Mouse (Mus musculus) small intestine, adult 2 months (tissue): ENCODE results near the gene Tas1r2. TPM values are rescaled to one million over a fixed set of nuclear protein-coding genes. Genes with fewer than 3 reads are reported as not detected.

Experiments
- H3K27ac ChIP-seq: fragments of 200-500 bp; 2 replicates; pipeline ENCODE4 v1.5.1; 2012; ENCODE audit warnings: low read depth, low read length, control low read depth, inconsistent platforms; ENCODE audit not compliant: insufficient read depth
- H3K27me3 ChIP-seq: fragments of 200-500 bp; 2 replicates; pipeline ENCODE4 v1.6.1; 2012; ENCODE audit warnings: mild to moderate bottlenecking, moderate library complexity, low read length, inconsistent platforms; ENCODE audit not compliant: control insufficient read depth, insufficient read depth
- H3K36me3 ChIP-seq: fragments of 200-500 bp; 2 replicates; pipeline ENCODE4 v1.6.1; 2012; ENCODE audit warnings: mild to moderate bottlenecking, low read length, control low read depth, inconsistent platforms; ENCODE audit not compliant: control insufficient read depth, insufficient read depth
- H3K4me1 ChIP-seq: fragments of 200-500 bp; 2 replicates; pipeline ENCODE4 v1.6.1; 2012; ENCODE audit warnings: low read length, inconsistent platforms, mixed read lengths; ENCODE audit not compliant: control insufficient read depth, insufficient read depth, insufficient read length
- H3K4me3 ChIP-seq: fragments of 200-500 bp; 2 replicates; pipeline ENCODE4 v1.5.1; 2012; ENCODE audit warnings: low read depth, mild to moderate bottlenecking, control low read depth, inconsistent platforms, low read length, moderate library complexity
- CTCF ChIP-seq: fragments of 200-500 bp; IDR thresholded peaks from 2 replicates; pipeline ENCODE4 v1.5.1; 2012; ENCODE audit warnings: low read depth, mild to moderate bottlenecking, control low read depth, inconsistent platforms, low read length, moderate library complexity, mixed read lengths; ENCODE audit not compliant: insufficient replicate concordance, insufficient read length; ENCODE audit errors: extremely low read depth
- POLR2A ChIP-seq: fragments of 200-500 bp; IDR thresholded peaks from 2 replicates; pipeline ENCODE4 v1.6.1; 2012; ENCODE audit warnings: low read depth, mild to moderate bottlenecking, control low read depth, inconsistent platforms, low read length, moderate library complexity
- WGBS: fragments of 180-500 bp; shearing (Covaris S2); methylation state at CpG from one replicate; pipeline ENCODE4 v1.1.7; 2018; 5-methylcytosine and 5-hydroxymethylcytosine counted together
- polyA plus RNA-seq: library from polyadenylated mRNA; depleted of rRNA; stranded (reverse); fragments of >200 nt; gene quantifications from 2 replicates; pipeline ENCODE4 v1.2.3, GENCODE M21; 2012; rRNA removed

Tas1r2 gene
- 0.10 and 0.41 TPM in 2 replicates for polyA plus RNA-seq

- H3K4me1 ChIP-seq = peaks cover 20% of the 10 kb centered on the region
- peaks cover 10% of the 10 kb centered on the region for H3K36me3 ChIP-seq
- TF ChIP-seq POLR2A (no peak), CTCF (no peak)
- no peak within 1 kb of the TSS for H3K27ac ChIP-seq
- 0 out of 2 replicates have a peak, but pooled peaks cover 6% of the 10 kb centered on the region for H3K27me3 ChIP-seq
- WGBS = 83% methylated on average over 8 of the region's 8 CpGs
- H3K4me3 ChIP-seq = no peak within 1 kb of the TSS
Observed at GRCm38 (mm10) chr4:139653238-139653637, at the start of gene Tas1r2. Tas1r2 (plus strand) TSS chr4:139653538.

GRCm38 (mm10) chr4:139605216-139605615, 48.1 kb upstream of the Tas1r2 start:
- 87% methylated on average over 11 of the region's 11 CpGs for WGBS
- Histone ChIP-seq H3K27me3 (no peaks in the 10 kb centered on the region), H3K36me3 (peaks cover 10% of the 10 kb centered on the region), H3K27ac (no peak overlapping the region), H3K4me1 (peaks cover 15% of the 10 kb centered on the region; the same call in 1 of the 2 replicates), H3K4me3 (no peak overlapping the region)
- TF ChIP-seq POLR2A = no peak
- no peak for TF ChIP-seq CTCF

- Histone ChIP-seq H3K4me1 (peaks cover 10% of the 10 kb centered on the region; the same call in 1 of the 2 replicates), H3K4me3 (no peak overlapping the region), H3K27ac (no peak overlapping the region), H3K36me3 (peaks cover 10% of the 10 kb centered on the region), H3K27me3 (no peaks in the 10 kb centered on the region)
- WGBS = 90% methylated on average over 5 of the region's 5 CpGs
- no peak for TF ChIP-seq CTCF
Observed at GRCm38 (mm10) chr4:139606732-139607131, 46.6 kb upstream of the Tas1r2 start.

GRCm38 (mm10) chr4:139608975-139609374, 44.4 kb upstream of the Tas1r2 start:
- WGBS = 67% methylated on average over 4 of the region's 4 CpGs
- no peak overlapping the region for H3K4me3 ChIP-seq
- H3K27ac ChIP-seq = no peak overlapping the region
- TF ChIP-seq POLR2A (no peak), CTCF (no peak)
- peaks cover 15% of the 10 kb centered on the region for H3K36me3 ChIP-seq
- H3K27me3 ChIP-seq = no peaks in the 10 kb centered on the region
- H3K4me1 ChIP-seq = no peaks in the 10 kb centered on the region

GRCm38 (mm10) chr4:139610954-139611353, 42.4 kb upstream of the Tas1r2 start:
- 67% methylated on average over 6 of the region's 6 CpGs for WGBS
- H3K27ac ChIP-seq = no peak overlapping the region

GRCm38 (mm10) chr4:139611542-139611953, 41.8 kb upstream of the Tas1r2 start:
- no peaks in the 10 kb centered on the region for H3K4me1 ChIP-seq
- H3K27ac ChIP-seq = no peak overlapping the region
- TF ChIP-seq CTCF (peak; percentile 100), POLR2A (no peak)
- H3K4me3 ChIP-seq = no peak overlapping the region
- H3K27me3 ChIP-seq = no peaks in the 10 kb centered on the region
- WGBS = 27% methylated on average over 10 of the region's 10 CpGs
- H3K36me3 ChIP-seq = peaks cover 12% of the 10 kb centered on the region

More at GRCm38 (mm10) chr4:139610954-139611353, 42.4 kb upstream of the Tas1r2 start:
- TF ChIP-seq CTCF = no peak
- TF ChIP-seq POLR2A = no peak
- Histone ChIP-seq H3K4me1 (no peaks in the 10 kb centered on the region), H3K27me3 (no peaks in the 10 kb centered on the region), H3K4me3 (no peak overlapping the region), H3K36me3 (peaks cover 12% of the 10 kb centered on the region)

DNA sequence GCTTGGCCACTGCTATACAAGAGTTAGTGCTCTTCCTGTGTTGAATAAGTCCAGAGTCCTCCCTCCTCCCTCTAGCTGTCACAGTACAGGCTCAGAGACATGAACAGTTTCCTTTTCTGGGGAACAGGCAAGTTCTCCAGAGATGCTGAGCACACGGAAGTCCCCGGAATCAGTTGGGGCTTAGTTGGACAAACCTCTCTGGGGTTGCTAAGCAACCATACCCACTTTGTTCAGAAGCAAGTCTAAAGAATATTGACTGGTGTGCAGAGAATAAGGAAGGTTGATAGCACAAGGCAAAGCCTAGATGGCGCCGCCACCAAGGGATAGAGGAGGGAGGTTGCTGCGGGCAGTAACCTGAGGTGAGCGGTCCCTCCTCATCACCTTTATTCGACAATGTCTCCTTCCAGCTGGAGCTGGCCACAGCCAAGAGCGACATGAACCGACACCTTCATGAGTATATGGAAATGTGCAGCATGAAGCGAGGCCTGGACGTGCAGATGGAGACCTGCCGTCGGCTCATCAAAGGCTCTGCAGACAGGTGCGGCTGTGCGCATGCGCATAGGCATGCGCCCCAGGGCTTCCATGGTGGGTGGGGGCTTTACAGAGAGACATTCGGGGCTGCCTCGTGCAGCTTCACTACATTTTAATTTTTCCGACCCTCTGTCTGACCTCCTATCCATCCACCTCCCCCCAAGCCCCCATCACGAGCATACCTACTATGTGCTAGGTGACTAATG, 38.6 kb upstream of the Tas1r2 start:
- H3K27ac ChIP-seq = no peak overlapping the region
- peaks cover 6% of the 10 kb centered on the region for H3K36me3 ChIP-seq
- no peak overlapping the region for H3K4me3 ChIP-seq
- WGBS = 92% methylated on average over 21 of the region's 21 CpGs
- H3K4me1 ChIP-seq = no peaks in the 10 kb centered on the region
- no peaks in the 10 kb centered on the region for H3K27me3 ChIP-seq
- TF ChIP-seq POLR2A (no peak), CTCF (no peak)
